In genomic region chr11:53584849-53585248, GRCm38 (mm10) we compare ENCODE assay signal across 9 mouse cellular contexts. TPM values are rescaled to one million over a fixed set of nuclear protein-coding genes. Genes with fewer than 3 reads are reported as not detected.
A peak's percentile ranks its signal among the peaks of the same experiment; 100 is the strongest.
DNase-seq lines count a peak whose midpoint lies in the region; ATAC-seq and TF ChIP-seq lines count a peak whose summit lies in the region.
"Had no signal": no experiment of that assay in that cellular context is flagged by ENCODE, and none has a peak within 500 bp of the region (broad histone marks: within the 10 kb centered on the region; RNA-seq: fewer than 3 reads in every experiment).

No protein-coding gene starts in this region.

- DNase-seq in kidney, postnatal 14 days: peak; percentile 10
- DNase-seq in kidney, adult 8-10 months: no peak
- peak; percentile 7 to 21 for DNase-seq in B cell, adult 2 months
- DNase-seq in ES-CJ7 (ENCODE audit: low read depth, low spot score): peak; percentile 56
- DNase-seq in hindbrain, postnatal 0 days (ENCODE audit: low spot score): peak; percentile 69
- DNase-seq in urinary bladder, postnatal 36 days (ENCODE audit: low spot score in 2 of 2): no peak
- DNase-seq in gastrocnemius, postnatal 25 days: no peak
- no peak for DNase-seq in Muller cell, postnatal 12 days (ENCODE audit: inconsistent ontology term)

- peak; percentile 80 for TF ChIP-seq CTCF in hindbrain, postnatal 0 days (IDR thresholded peaks at IDR 0.05; ENCODE audit: low read depth)

- H3K27ac ChIP-seq in hindbrain, postnatal 0 days: no peak overlapping the region
- H3K27ac ChIP-seq: neural tube, embryonic 12.5 days had no signal

- H3K4me3 ChIP-seq in hindbrain, postnatal 0 days (ENCODE audit: low read length): no peak overlapping the region
- H3K4me3 ChIP-seq: neural tube, embryonic 12.5 days had no signal

- H3K36me3 ChIP-seq in hindbrain, postnatal 0 days (ENCODE audit: insufficient read depth, low read length): peaks cover 54% of the 10 kb centered on the region

- no peaks in the 10 kb centered on the region for H3K9me3 ChIP-seq in hindbrain, postnatal 0 days (ENCODE audit: low read length)
- H3K9me3 ChIP-seq: neural tube, embryonic 12.5 days had no signal

- H3K4me1 ChIP-seq in hindbrain, postnatal 0 days (ENCODE audit: insufficient read depth, low read length): no peaks in the 10 kb centered on the region
- H3K4me1 ChIP-seq: neural tube, embryonic 12.5 days had no signal

- WGBS in hindbrain, postnatal 0 days: 65% methylated on average over 3 of the region's 3 CpGs

- no peak overlapping the region for H3K9ac ChIP-seq in hindbrain, postnatal 0 days (replicated peaks; ENCODE audit: low read length)
- H3K9ac ChIP-seq: neural tube, embryonic 12.5 days had no signal

- no peaks in the 10 kb centered on the region for H3K27me3 ChIP-seq in hindbrain, postnatal 0 days (ENCODE audit: insufficient read depth, low read length)
- H3K27me3 ChIP-seq: neural tube, embryonic 12.5 days had no signal

- ATAC-seq in hindbrain, postnatal 0 days: peak; percentile 55; the same call in 1 of the 2 replicates

- H3K4me2 ChIP-seq in hindbrain, postnatal 0 days (ENCODE audit: low read depth, low read length): no peak overlapping the region
- H3K4me2 ChIP-seq: neural tube, embryonic 12.5 days had no signal

RNA-seq across cellular contexts. Expression of gene Kif3a, which starts 17.7 kb away (rescaled TPM):
- total RNA-seq in hindbrain, postnatal 0 days (2014; rRNA removed): 73.7 and 82.9 TPM in 2 replicates
- 332 and 344 TPM in 2 replicates for polyA plus RNA-seq in hindbrain, postnatal 0 days (2015; fragmentation: Nextera tagmentation; extraction: Ambion mirVana)
- 1 to 10 TPM; 4.0 to 5.3 TPM for total RNA-seq in gastrocnemius, postnatal 25 days (2021)

RNA-seq across cellular contexts. Expression of gene Il4, which starts 33.6 kb away (rescaled TPM):
- not detected in 2 replicates for total RNA-seq in hindbrain, postnatal 0 days (2014; rRNA removed)
- 3.8 and 3.9 TPM in 2 replicates for polyA plus RNA-seq in hindbrain, postnatal 0 days (2015; fragmentation: Nextera tagmentation; extraction: Ambion mirVana)
- not detected for total RNA-seq in gastrocnemius, postnatal 25 days (2021)

RNA-seq across cellular contexts. Expression of gene Il13, which starts 49.7 kb away (rescaled TPM):
- total RNA-seq in hindbrain, postnatal 0 days (2014; rRNA removed): not detected in 2 replicates
- polyA plus RNA-seq in hindbrain, postnatal 0 days (2015; fragmentation: Nextera tagmentation; extraction: Ambion mirVana): not detected in 2 replicates
- not detected for total RNA-seq in gastrocnemius, postnatal 25 days (2021)
- polyA plus RNA-seq: neural tube, embryonic 12.5 days had no signal

Comparison
In these comparisons a context has a peak if more than half of its experiments do, and no peak if none do; other contexts are left out.
1. DNase-seq: peak in kidney, postnatal 14 days (single experiment), B cell, adult 2 months (2 of 2), ES-CJ7 (single experiment) and hindbrain, postnatal 0 days (single experiment); none in kidney, adult 8-10 months (0 of 2), urinary bladder, postnatal 36 days (0 of 2), gastrocnemius, postnatal 25 days (single experiment) and Muller cell, postnatal 12 days (single experiment).
2. RNA of gene Kif3a, which starts 17.7 kb away (total RNA-seq): 73.7 to 82.9 TPM in hindbrain, postnatal 0 days; 4.0 to 5.3 TPM in gastrocnemius, postnatal 25 days; every median in the first group is over 10 times any median in the second.